Mouse (Mus musculus) E14TG2a.4 (cell line): ENCODE data around the gene Cyb561d2.
"Not testable (repeated sequence)": the region's sequence is repeated elsewhere in the genome, so short reads cannot be mapped to it uniquely, and the experiment has no call there.

Experiments
- H3K27me3 ChIP-seq: 2 replicates; pipeline ENCODE4 v1.6.1; 2014; ENCODE audit warnings: low read length, control low read depth; ENCODE audit not compliant: insufficient read depth
- H3K36me3 ChIP-seq: 2 replicates; pipeline ENCODE4 v1.6.1; 2014; ENCODE audit warnings: low read length, control low read depth; ENCODE audit not compliant: insufficient read depth
- H3K4me1 ChIP-seq: replicated peaks from 2 replicates; pipeline ENCODE4 v1.6.1; 2014; ENCODE audit warnings: low read depth, low read length, control low read depth
- H3K4me3 ChIP-seq: replicated peaks from 2 replicates; pipeline ENCODE4 v1.5.1; 2014; ENCODE audit warnings: mild to moderate bottlenecking, low read length
- H3K9me3 ChIP-seq: 2 replicates; pipeline ENCODE4 v1.6.1; 2014; ENCODE audit warnings: low read length, control low read depth
- CTCF ChIP-seq: conservative IDR thresholded peaks from 2 replicates; pipeline ENCODE4 v1.5.1; 2014; ENCODE audit warnings: low read length
- NANOG ChIP-seq: IDR thresholded peaks from 2 replicates; pipeline ENCODE4 v1.6.1; 2014; ENCODE audit warnings: borderline replicate concordance, low read length, mixed read lengths
- POU5F1 ChIP-seq: IDR thresholded peaks from 2 replicates; pipeline ENCODE4 v1.6.1; 2014; ENCODE audit warnings: low read length, borderline replicate concordance

Gene Cyb561d2

DNA sequence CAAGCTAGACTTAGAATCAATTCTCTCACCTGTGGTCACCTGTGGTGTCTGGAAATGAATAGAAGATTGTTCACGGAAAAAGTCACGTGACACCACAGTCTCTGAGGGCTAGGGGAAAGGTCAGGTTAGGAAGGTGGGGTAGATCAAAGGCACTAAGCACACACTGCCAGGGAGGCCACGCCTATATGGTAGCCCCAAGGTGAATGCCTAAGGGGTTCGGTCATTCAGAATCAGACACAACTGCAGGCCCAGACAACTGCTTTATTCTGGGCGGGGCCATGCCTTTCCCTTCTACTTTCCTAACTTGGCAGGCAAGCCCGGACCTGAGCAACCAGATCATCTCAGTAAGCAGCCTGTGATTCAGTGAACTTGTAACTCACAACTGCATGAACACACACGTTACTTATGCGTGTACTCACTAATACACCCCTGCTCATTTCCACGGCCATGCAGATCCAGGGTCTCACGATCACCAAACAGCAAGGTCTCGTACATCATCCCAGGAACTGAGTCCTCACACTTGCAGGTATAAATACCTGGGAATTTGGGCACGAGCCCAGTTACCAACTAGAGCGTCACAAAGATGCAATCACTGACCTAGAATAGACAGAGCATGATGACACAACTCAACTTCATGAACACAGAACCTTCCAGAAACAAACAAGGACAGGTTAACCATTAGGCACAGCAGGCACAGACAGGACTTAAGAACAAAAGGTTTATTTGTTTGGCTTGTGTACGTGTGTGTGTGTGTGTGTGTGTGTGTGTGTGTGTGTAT lies 33.8 kb upstream of the Cyb561d2 start:
- H3K27me3 ChIP-seq: peaks cover 5% of the 10 kb centered on the region
- peaks cover 78% of the 10 kb centered on the region for H3K4me1 ChIP-seq
- TF ChIP-seq POU5F1: no peak
- TF ChIP-seq NANOG: no peak
- no peak for TF ChIP-seq CTCF
- H3K4me3 ChIP-seq: peak overlapping the region; percentile 11; the same call in 1 of the 2 replicates
- peaks cover 38% of the 10 kb centered on the region for H3K36me3 ChIP-seq
- H3K9me3 ChIP-seq: no peaks in the 10 kb centered on the region

DNA sequence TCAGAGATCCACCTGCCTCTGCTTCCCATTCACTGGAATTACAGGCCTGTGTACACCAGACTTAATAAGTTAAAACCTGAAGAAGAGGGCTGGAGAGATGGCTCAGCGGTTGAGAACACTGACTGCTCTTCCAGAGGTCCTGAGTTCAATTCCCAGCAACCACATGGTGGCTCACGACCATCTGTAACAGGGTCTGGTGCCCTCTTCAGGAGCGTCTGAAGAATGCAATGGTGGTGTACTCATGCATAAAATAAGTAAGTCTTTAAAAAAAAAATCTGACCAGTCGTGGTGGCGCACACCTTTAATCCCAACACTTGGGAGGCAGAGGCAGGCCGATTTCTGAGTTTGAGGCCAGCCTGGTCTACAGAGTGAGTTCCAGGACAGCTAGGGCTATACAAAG lies 31.8 kb upstream of the Cyb561d2 start:
- peaks cover 73% of the 10 kb centered on the region for H3K4me1 ChIP-seq
- H3K4me3 ChIP-seq, H3K9me3 ChIP-seq: not testable (repeated sequence)
- peaks cover 19% of the 10 kb centered on the region for H3K27me3 ChIP-seq
- TF ChIP-seq CTCF: peak; percentile 25
- H3K36me3 ChIP-seq: peaks cover 28% of the 10 kb centered on the region

DNA sequence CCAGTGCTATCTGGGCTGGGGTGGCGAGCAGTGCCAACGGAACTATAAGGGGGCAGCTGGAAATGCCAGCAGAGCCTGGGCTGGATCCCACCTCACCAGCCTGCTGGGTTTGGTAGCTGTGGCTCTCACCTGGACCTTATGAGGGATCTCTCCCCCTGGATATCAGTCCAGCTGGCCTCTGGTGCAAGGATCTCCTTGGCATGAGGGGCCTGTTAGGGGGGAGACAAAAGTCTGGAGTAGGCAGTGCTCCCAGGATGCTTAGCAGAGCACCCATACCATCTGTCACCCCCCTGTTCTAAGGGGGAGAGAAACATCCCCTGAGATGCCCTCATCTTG lies 30.3 kb upstream of the Cyb561d2 start:
- H3K36me3 ChIP-seq: peaks cover 27% of the 10 kb centered on the region
- no peaks in the 10 kb centered on the region for H3K9me3 ChIP-seq
- no peak overlapping the region; the same call in 1 of the 2 replicates for H3K4me3 ChIP-seq
- TF ChIP-seq POU5F1 (no peak), NANOG (no peak), CTCF (no peak)
- H3K4me1 ChIP-seq: peaks cover 71% of the 10 kb centered on the region
- H3K27me3 ChIP-seq: peaks cover 25% of the 10 kb centered on the region

DNA sequence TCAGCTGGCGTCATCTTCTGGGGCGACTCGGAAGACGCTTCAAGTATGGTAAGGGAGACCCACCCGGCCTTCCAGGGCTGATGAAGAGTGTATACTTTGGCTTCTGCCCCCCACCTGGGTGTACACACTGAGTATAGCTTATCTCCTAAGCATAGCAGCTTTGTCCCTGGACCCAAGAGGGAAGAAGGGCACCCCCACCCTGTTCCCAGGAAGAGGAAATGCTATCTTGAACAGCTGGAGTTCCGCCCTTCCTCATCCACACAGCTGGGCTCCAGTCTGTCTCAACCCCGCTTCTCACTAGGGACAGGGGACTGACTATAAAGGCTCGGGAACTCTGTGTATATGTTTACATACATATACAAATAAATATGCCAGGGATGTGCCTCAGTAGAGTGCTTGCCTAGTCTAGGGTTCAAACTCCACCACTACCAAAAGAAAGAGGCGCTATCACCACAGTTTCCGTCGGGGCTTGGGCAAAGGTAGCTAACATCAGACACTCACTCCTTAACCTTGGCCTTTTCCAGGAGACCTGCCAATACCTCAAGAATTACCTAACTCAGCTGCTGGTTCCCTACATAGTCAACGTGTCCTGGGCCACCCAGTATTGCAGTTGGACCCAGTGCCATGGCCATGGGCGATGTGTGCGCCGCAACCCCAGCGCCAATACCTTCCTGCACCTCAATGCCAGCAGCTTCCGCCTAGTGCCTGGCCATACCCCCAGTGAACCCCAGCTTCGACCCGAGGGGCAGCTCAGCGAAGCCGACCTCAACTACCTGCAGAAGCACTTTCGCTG lies 29.7 kb upstream of the Cyb561d2 start:
- H3K27me3 ChIP-seq: peaks cover 28% of the 10 kb centered on the region
- peaks cover 27% of the 10 kb centered on the region for H3K36me3 ChIP-seq
- H3K4me3 ChIP-seq: peak overlapping the region; percentile 89
- H3K9me3 ChIP-seq: no peaks in the 10 kb centered on the region
- peaks cover 71% of the 10 kb centered on the region for H3K4me1 ChIP-seq
- TF ChIP-seq NANOG: no peak
- TF ChIP-seq CTCF: no peak
- TF ChIP-seq POU5F1: no peak

DNA sequence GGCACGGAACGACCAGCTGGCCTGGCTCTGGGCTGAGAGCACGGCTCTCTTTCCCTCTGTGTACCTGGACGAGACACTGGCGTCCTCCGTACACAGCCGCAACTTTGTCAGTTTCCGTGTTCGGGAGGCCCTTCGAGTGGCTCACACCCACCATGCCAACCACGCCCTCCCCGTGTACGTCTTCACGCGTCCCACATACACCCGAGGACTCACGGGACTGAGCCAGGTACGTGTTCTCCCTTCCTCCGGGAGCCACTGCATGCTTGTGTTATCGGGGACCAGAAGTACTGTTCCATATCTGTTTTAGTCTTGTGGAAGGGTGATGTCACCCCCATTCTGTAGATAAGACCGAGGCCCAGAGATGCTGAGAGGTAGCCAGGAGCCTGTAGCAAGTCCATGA lies 28.9 kb upstream of the Cyb561d2 start:
- TF ChIP-seq POU5F1 (no peak), NANOG (no peak), CTCF (no peak)
- Histone ChIP-seq H3K4me3 (peak overlapping the region; percentile 89), H3K9me3 (no peaks in the 10 kb centered on the region)

DNA sequence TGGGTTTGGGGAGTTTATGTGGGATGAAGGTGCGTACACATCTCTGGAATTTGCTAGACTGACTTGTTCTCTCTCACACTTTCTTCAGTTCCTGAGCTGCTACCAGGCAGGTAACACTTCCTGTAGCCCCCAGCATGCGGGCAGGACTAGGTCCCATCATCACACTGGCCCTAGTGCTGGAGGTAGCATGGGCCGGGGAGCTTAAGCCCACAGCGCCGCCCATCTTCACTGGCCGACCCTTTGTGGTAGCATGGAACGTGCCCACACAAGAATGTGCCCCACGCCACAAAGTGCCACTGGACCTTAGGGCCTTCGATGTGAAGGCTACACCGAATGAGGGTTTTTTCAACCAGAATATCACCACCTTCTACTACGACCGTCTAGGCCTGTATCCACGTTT lies 28.0 kb upstream of the Cyb561d2 start:
- peak overlapping the region; percentile 89 for H3K4me3 ChIP-seq
- H3K27me3 ChIP-seq: peaks cover 28% of the 10 kb centered on the region
- no peaks in the 10 kb centered on the region for H3K9me3 ChIP-seq
- H3K36me3 ChIP-seq: peaks cover 33% of the 10 kb centered on the region
- TF ChIP-seq POU5F1 (no peak), NANOG (no peak), CTCF (no peak)
- peaks cover 65% of the 10 kb centered on the region for H3K4me1 ChIP-seq

More for the DNA sequence above, 28.9 kb upstream of the Cyb561d2 start:
- Histone ChIP-seq H3K36me3 (peaks cover 27% of the 10 kb centered on the region), H3K27me3 (peaks cover 28% of the 10 kb centered on the region), H3K4me1 (peaks cover 65% of the 10 kb centered on the region)

DNA sequence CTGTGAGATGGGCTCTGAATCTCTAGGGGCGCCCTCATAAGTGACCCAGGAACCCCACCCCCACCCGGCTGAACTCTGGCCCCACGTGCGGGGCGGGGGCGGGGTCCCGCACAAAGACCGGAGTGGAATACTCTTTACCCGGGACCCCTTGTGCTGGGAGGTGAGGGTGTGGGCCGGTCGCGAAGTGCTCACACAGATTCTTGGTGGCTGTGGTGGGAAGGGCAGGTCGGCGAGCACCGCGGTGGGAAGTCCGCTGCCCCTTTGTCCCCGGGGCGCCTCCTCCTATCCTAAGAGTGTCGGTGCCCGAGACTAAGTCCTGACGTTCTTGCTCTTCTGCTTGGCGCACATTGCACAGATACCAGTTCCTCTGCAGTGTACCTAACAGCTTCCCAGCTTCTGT lies 27.3 kb upstream of the Cyb561d2 start:
- TF ChIP-seq POU5F1: no peak
- no peak for TF ChIP-seq CTCF
- TF ChIP-seq NANOG: no peak
- peaks cover 40% of the 10 kb centered on the region for H3K36me3 ChIP-seq
- H3K27me3 ChIP-seq: peaks cover 28% of the 10 kb centered on the region
- H3K4me3 ChIP-seq: peak overlapping the region; percentile 89
- no peaks in the 10 kb centered on the region for H3K9me3 ChIP-seq
- H3K4me1 ChIP-seq: peaks cover 65% of the 10 kb centered on the region

DNA sequence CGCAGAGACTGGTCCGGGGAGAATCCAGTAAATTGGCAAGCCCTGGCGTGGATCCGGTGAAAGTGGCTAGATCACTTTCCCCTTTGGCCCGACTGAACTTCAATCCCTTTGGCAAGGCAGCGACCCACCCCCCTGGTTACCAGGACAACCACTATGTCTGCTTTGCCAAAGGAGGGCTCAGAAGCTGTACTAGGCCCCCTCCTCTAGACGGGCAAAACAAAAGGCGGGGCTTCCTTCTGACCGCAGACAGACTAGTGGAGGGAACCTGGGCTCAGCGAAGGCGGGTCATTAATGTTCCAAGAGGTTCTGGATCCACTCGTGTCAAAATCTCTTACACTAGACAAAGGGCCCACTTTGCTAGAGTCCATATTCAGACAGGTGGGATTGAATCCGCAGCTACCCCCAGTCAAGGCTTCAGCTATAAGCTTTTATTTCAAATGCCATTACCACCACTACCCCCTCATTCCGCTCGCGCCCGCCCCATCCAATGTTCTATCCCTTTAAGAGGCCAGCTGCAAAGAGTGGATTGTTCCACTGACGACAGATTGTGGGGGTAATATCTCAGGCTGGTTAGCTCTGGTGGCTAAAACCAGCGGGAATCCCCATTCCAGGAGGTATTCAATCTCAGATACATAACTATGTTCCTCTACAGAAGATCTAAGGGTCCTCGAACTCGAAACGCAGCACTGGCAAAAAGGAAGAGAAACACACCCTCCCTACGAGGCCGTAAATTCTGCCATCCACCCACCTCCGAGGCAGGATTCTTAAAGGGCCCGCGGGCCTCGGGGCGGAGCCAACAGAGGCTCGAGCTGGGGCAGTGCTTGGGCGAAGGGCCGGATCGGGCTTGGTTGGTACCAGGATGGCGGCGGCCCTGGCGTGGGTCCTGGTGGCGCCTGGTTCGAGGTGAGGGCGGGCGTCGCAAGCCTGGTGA lies 26.6 kb upstream of the Cyb561d2 start:
- TF ChIP-seq NANOG (no peak), CTCF (no peak), POU5F1 (no peak)
- Histone ChIP-seq H3K9me3 (no peaks in the 10 kb centered on the region), H3K27me3 (peaks cover 28% of the 10 kb centered on the region), H3K36me3 (peaks cover 43% of the 10 kb centered on the region), H3K4me3 (peak overlapping the region; percentile 89), H3K4me1 (peaks cover 72% of the 10 kb centered on the region)
